Mouse (Mus musculus) adrenal gland, adult 18-20 months (tissue): ENCODE measurements at regions not wholly inside any gene's neighbourhood (a gene's known extent, or its start where the extent isn't known, plus 50 kb on each side); places are given as distances from the start of the nearest gene placed in this dataset.

Experiments
- DNase-seq, 2 experiments: peaks; one replicate each; pipeline ENCODE4 v3.0.0; 2021 to 2022; ENCODE audit warnings: low spot score in 2 of 2

GRCm38 (mm10) chr13:80502927-80503326, 380.3 kb upstream of the Arrdc3 start:
- DNase-seq: no peak

- no peak for DNase-seq
These were observed 368.8 kb upstream of the Arrdc3 start for GRCm38 (mm10) chr13:80514171-80514981.

- DNase-seq: no peak
These were observed 368.3 kb upstream of the Arrdc3 start for GRCm38 (mm10) chr13:80514982-80515253.

GRCm38 (mm10) chr13:80518836-80519235, 364.3 kb upstream of the Arrdc3 start:
- no peak for DNase-seq

GRCm38 (mm10) chr13:80519792-80520191, 363.4 kb upstream of the Arrdc3 start:
- peak in 1 of 2 experiments; percentile 4 for DNase-seq

- DNase-seq: no peak
These were observed 347.3 kb upstream of the Arrdc3 start for GRCm38 (mm10) chr13:80535755-80536350.

GRCm38 (mm10) chr13:80544951-80545350, 338.2 kb upstream of the Arrdc3 start:
- DNase-seq: no peak

GRCm38 (mm10) chr13:80557156-80557555, 326.0 kb upstream of the Arrdc3 start:
- DNase-seq: peak; percentile 2 to 16
